Mouse (Mus musculus) cerebellum, adult 18-20 months (tissue): Measurements from ENCODE around the gene Hpn.

ENCODE experiments used
- DNase-seq, 2 experiments: peaks; one replicate each; pipeline ENCODE4 v3.0.0; 2021

Gene Hpn

DNA sequence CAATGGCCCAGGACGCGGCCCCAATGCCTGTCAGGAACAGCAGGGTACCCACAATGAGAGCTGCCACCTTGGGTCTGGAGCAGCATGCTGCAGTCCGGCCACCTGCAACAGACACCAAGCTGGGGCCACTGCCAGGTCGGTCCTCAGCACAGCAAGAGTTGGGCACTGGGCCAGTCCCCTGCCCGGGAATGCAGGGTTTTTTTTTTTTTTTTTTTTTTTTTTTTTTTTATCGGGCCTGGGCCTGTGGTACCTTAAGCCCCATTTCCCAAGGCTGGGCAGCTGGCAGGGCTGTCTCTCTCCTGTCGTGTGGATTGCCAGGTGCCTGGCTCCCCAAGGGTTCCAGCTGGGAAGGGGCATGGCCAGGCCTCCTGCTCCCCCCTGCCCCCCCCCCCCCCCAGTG lies 6.0 kb downstream of the Hpn start:
- DNase-seq = peak; percentile 71 to 81

GRCm38 (mm10) chr7:31107781-31108180 lies 7.3 kb downstream of the Hpn start:
- DNase-seq = no peak

DNA sequence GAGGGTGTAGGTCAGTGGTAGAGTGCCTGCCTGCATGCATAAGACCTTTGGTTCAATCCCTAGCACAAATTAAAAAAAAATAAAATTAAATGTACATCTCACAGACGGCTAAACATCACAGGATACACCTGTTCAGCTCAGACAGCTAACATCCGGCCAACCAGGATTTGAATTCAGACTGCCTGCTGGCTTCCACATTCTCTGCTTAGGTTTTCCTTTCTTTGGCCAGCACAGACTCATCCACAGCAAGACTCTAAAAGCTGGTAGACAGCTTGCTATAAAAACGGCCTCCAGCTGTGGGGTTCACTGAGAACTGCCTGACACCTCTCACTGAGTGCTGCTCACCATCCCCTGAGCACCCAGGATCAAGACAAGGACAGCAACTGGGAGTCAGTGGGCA lies 8.9 kb downstream of the Hpn start:
- no peak for DNase-seq

DNA sequence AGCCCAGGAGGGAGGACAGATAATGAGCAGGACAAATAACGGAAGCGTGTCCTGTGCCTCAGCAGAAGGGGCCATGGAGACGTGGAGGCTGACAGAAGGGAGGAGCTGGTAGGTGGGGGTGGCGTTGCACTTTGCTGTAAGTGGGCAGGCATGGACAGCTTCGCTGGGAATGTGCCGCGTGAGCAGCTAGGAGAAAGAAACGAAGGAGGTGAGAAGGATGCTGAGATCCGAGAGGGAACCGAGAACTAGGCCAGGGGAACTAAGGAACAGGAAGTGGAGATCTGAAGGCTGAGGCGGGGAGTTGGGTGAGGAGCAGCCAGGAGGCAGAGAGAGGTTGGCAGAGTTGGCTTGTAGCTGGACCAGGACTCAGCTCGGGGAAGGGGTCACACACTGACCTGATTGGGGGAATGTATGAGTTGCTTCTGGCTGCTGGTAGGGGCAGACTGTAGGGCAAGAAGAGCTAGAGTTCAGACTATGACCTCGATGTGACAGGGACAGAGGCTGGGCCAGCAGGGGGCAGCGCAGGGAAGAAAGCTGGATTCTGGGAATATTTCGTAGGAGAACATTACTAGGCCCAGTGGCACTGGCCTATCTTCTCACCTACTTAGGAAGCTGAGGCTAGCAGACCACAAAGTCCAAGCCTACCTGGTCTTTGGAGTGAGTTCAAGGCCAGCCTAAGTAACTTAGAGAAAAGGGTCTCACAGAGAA lies 9.9 kb downstream of the Hpn start:
- DNase-seq = peak; percentile 64 to 71

- DNase-seq = no peak
Measured at GRCm38 (mm10) chr7:31100786-31101185, 14.3 kb downstream of the Hpn start.

DNA sequence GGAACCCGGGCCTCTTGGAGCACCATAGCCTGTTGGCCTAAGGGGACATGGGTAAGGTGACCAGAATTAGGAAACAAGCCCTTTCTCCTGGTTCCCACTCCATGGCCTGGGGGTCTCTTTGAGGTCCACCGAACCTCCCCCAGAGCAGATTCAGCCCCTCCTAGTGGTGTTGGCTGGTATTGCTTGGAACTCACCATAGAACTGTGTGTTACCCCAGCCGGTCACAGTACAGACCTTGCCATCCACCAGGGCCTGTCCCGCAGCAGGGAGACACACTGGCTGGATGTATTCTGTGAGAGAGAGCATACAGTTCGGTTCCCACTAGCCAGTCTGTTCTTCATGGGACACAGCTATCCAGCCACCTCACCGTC lies 15.5 kb downstream of the Hpn start:
- DNase-seq = peak in 1 of 2 experiments; percentile 39

- peak in 1 of 2 experiments; percentile 46 for DNase-seq
Measured at GRCm38 (mm10) chr7:31098697-31099611, 16.1 kb downstream of the Hpn start.

- peak; percentile 91 to 92 for DNase-seq
Measured at GRCm38 (mm10) chr7:31097583-31098248, 17.4 kb downstream of the Hpn start.

GRCm38 (mm10) chr7:31096892-31097564 lies 18.1 kb downstream of the Hpn start:
- no peak for DNase-seq

GRCm38 (mm10) chr7:31094774-31095501 lies 20.2 kb downstream of the Hpn start:
- peak in 1 of 2 experiments; percentile 57 for DNase-seq

DNA sequence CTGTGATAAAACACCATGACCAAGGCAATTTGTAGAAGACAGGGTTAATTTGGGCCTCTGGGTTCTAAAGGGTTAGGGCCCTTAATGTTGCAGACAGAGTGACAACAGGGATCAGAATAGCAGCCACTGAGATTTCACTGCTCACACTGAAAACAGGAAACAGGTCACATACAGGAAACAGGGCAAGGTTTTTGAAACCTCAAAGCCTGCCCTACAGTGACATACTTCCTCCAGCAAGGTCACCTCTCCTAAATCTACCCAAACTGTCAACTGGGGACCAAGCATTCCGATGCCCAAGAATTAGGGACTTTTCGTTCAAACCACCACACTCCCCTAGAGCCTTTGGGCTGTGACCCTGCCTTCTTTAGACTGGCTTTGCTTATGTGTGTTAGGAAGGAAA lies 25.4 kb downstream of the Hpn start:
- DNase-seq = no peak

- DNase-seq = no peak
Measured at GRCm38 (mm10) chr7:31088206-31088605, 26.9 kb downstream of the Hpn start.

- DNase-seq = no peak
Measured at GRCm38 (mm10) chr7:31087262-31087661, 27.8 kb downstream of the Hpn start.

DNA sequence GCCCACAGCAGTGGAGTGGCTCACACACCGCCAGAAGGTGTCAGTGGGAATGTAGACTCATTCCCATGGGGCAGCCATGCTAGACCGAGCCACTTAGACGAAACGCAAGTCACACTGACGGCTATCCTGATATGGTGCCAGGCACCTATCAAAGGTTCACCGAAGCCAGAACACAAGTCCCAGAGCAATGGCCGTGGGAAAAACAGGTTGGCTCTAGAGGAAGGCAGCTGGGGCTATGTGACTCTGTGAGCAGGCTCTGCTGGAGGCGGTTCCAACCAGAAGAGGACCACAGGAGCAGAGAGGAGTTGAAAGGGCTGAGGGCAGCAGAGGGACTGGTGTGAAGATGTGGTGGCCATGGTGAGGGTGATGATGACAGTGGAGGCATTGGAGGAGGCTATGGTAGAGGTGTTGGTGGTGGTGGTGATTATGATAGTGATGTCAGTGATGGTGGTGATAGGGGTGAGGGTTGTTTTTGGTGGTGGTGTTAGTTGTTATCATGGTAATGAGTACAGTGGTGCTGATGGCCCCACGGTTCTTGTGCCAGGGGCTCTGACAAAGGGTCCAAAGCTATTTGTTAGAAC lies 28.8 kb downstream of the Hpn start:
- no peak for DNase-seq

GRCm38 (mm10) chr7:31085171-31085570 lies 29.9 kb downstream of the Hpn start:
- peak in 1 of 2 experiments; percentile 34 for DNase-seq

- DNase-seq = no peak
Measured at GRCm38 (mm10) chr7:31084140-31084539, 30.9 kb downstream of the Hpn start.

GRCm38 (mm10) chr7:31082831-31083588 lies 32.1 kb downstream of the Hpn start:
- DNase-seq = peak; percentile 49 to 60

- no peak for DNase-seq
Measured at GRCm38 (mm10) chr7:31082106-31082505, 33.0 kb downstream of the Hpn start.

- DNase-seq = peak; percentile 36 to 62
Measured at GRCm38 (mm10) chr7:31081106-31081505, 34.0 kb downstream of the Hpn start.

GRCm38 (mm10) chr7:31080611-31081010 lies 34.5 kb downstream of the Hpn start:
- no peak for DNase-seq

- no peak for DNase-seq
Measured at GRCm38 (mm10) chr7:31079670-31080069, 35.4 kb downstream of the Hpn start.
